Mouse (Mus musculus) retina, embryonic 14.5 days (tissue): ENCODE results near the gene Tlcd1.
"Not testable (repeated sequence)": the region's sequence is repeated elsewhere in the genome, so short reads cannot be mapped to it uniquely, and the experiment has no call there.

Experiments
- DNase-seq: peaks from one replicate; pipeline ENCODE4 v3.0.0-alpha.2; 2015; ENCODE audit warnings: low spot score

Gene Tlcd1

DNA sequence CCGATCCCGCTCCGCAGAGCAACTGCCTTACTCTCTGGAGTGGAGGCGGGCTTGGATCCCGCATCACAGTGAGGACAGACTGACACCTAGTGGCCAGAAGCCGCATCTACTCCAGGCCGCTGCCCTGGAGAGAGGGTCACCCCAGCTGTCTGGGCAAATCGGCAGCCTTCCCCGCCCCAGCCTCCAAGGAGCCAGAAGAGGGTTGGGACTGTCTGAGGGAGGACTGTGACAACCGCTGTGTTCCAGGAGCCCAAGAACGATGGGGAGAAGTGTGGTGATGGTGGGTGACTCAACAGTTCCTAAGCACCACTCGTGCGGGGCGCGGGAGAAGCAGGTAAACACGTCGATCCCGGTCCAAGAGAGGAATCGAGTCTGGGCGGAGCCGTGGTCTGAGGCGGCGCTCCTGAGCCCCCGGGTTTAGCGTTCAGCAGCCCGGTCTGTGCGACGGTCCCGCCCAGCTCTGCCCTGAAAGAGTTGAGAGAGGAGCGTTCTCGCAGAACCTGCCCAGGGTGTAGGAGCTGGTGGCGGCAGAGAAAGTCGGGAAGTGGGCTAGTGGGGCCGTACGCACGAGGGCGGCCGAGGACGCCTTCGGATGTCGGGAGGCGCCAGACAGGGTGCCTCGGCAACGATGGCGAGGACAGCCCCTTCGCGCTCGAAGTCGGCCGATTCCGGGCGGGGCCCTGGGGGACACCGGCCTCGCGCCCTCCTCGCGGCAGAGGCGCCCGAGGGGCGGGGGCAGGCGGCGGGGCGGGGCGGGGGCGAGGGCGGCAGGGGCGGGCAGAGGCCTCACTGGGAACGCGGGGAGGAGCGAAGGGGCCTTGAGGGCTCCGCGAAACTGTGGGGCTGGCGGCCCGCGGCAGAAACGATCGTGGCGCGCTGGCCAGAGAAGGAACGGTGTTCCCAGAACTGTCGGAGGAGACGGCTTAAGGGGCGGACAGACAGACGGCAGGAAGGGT lies 1.7 kb downstream of the Tlcd1 start:
- peak; percentile 98 for DNase-seq

DNA sequence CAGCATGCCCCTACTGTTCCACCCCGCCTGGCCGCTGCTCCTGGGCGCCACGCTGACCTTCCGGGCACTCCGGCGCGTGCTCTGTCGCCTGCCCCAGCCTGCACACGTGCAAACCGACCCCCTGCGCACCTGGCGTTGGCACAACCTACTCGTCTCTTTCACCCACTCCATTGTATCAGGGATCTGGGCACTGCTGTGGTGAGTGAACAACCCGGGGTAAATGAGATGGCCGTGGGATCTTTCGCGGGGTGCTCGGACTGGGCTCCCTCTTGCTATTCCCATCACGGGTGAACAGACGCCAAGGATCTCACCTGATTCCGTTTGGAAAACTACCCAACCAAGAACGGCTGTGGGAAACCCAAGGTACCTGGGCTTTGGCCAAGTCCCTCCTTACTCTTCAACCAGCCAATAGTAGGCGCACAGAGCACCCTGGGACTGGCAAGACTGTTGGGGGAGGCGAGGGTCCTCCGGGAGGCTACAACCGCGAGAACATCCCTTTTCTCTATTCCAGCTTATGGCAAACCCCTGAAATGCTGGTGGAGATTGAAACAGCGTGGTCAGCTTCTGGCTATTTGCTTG lies 2.4 kb downstream of the Tlcd1 start:
- peak; percentile 52 for DNase-seq

DNA sequence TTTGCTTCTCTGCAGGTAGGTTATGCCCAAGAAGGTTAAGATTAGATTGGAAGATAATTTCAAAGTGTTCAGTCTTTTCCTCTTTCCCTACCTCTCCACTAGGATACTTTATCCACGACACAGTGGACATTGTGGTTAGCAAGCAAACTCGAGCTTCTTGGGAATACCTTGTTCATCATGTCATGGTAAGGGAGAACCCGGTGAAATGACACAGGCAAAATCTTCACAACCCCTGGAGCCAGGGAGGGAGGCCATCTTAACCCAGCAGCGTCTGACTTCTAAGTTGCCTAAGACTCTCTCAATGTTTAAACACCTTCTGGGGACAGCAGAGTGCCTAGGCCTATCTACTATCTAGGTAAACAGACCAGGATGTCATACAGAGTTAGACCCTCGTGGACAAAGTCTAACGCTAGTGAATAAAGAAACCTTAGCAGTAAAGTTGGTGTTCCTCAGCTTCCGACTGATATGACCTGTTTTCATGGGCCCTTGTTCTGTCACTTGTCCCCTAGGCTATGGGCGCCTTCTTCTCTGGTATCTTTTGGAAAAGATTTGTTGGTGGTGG lies 3.0 kb downstream of the Tlcd1 start:
- DNase-seq: no peak

DNA sequence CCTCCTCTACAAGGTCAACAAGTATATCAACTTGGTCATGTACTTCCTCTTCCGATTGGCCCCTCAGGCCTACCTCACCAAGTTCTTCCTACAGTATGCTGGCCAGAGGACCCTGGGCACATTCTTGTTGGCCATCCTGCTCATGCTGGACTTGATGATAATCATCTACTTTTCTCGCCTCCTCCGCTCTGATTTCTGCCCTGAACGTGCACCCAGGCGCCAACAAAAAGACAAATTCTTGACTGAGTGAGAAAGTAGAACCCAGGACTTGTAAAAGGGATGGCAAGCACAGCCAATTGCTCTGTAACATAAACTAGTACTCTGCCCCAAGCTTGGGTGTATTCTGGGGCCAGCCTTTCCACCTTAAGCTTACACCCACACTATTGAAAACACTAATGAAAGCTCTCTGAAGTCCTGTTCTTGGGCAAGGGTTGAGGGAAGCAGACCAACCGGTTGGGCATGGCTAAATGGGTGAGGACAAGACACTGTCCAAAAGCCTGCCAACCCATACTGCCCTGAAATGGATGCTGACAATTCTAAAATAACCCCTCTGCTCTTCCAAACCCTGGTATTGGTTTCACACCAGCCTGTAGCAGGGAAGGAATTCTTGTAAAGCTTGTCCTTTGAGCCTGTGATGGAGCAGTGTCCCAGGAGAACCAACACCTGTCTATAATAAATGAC lies 3.7 kb downstream of the Tlcd1 start:
- no peak for DNase-seq

DNA sequence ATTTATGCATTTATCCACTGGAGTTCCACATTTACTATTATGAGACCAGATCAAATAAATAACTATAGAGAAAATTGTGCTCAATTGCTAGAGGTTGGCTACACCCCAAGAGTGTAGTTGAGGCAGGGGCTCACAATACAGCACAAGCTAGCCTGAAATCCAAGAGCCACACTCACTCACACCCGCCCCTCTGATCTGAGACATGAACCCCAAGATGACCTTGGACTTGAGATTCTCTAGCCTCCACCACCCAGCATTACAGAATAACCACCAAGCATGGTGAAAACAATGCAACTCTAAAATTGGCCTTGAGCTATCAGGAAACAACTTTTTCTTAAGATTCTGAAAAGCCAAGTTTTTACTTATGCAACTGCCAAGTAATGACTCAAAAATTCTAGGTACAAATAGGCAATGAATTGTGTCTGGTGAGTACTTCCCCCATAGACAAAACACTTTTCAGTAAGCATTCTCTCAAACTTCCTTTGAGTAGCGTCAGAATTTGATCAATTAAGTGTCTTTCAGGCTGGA lies 5.4 kb downstream of the Tlcd1 start:
- no peak for DNase-seq

DNA sequence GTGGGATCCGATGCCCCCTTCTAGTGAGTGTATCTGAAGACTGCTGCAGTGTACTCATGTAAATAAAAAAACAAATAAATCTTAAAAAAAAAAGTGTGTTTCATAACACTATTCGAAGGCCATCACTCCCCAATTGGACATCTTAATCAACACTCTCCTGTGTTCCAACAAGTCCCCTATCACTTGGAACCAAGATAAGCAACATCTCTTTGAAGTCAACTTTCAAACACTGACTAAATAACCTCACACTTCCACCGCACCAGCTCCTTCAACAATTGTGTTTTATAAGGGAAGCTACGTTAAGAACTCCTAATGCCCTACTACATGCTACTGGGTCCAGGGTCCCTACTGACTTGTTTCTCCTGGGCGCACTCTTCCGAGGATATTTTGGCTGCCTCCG lies 5.9 kb downstream of the Tlcd1 start:
- no peak for DNase-seq

DNA sequence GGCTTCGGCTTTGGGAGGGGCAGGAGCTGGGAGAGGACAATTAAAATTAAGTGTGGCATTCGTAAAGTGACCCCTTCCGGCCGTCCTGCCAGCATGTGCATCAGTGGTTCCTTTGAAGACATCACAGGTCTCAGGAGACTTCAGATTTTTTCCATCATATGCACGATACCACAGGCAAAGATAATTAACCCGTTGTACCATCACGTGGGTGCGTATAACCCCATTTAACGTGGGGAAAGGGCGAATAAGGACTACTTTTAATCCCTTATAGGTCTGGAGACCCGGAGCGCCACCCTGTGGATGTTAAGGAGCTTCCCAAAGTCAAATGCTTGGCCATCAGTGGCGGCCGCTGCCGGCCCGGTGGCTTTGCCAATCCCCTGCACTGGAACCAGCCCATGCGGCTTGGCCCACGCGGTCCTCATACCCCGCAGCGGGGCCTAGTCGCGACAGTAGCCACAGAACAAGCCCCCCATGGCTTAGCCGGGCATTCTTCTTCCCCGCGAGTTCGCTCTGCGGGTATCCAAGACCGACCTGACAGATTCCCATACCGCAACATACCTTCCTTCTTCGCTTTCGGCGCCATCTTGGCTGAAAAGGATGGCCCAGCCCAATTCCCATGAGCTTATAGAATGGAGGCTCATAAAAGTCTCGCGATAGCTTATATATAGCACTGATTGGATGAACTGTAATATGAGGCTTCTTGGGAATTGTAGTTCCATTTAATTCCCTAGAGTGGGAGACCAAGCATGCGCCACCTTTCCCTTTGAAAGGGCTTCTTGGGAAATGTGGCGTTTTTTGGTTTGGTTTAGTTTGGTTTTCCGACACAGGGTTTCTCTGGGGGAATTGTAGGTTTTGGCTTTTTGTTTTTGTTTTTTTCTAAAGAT lies 6.7 kb downstream of the Tlcd1 start, which contains the start of gene Rpl23a:
Gene Rpl23a, minus strand, starts transcription at position 624 of the 884 bp plus-strand sequence.
- DNase-seq: peak; percentile 97

DNA sequence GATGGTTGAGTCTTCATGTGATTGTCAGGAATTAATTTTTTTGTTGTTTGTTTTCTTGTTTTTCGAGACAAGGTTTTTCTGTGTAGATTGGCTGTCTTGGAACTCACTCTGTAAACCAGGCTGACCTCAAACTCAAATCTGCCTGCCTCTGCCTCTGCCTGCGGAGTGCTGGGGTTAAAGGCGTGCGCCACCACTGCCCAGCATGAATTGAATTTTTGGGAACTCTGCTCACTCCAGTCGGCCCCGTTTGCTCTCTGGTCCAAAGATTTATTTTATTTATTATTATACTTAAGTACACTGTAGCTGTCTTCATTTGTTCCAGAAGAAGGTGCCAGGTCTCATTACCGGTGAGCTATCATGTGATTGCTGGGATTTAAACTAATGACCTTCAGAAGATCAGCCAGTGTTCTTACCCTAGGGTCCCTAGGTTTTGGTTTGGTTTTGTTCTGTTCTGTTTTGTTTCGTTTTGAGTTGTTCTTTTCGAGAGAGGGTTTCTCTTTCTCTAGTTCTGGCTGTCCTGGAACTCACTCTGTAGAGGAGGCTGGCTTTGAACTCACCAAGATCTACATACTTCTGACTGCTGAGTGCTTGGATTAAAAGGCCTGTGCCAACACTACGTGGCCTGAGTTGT lies 7.5 kb downstream of the Tlcd1 start:
- no peak for DNase-seq

DNA sequence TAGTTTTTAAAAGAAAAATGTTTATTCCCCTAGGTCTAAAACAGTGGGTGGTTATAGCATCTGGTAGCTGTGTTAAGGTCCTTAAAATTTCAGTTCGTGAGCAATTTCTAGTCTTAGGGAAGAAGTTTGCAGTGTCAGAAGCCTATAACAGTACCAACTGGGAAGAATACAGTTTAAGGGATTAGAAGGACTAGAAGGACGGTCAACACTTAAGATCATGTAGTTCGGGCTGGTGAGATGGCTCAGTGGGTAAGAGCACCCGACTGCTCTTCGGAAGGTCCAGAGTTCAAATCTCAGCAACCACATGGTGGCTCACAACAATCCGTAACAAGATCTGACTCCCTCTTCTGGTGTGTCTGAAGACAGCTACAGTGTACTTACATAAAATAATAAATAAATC lies 8.2 kb downstream of the Tlcd1 start:
- not testable (repeated sequence) for DNase-seq

DNA sequence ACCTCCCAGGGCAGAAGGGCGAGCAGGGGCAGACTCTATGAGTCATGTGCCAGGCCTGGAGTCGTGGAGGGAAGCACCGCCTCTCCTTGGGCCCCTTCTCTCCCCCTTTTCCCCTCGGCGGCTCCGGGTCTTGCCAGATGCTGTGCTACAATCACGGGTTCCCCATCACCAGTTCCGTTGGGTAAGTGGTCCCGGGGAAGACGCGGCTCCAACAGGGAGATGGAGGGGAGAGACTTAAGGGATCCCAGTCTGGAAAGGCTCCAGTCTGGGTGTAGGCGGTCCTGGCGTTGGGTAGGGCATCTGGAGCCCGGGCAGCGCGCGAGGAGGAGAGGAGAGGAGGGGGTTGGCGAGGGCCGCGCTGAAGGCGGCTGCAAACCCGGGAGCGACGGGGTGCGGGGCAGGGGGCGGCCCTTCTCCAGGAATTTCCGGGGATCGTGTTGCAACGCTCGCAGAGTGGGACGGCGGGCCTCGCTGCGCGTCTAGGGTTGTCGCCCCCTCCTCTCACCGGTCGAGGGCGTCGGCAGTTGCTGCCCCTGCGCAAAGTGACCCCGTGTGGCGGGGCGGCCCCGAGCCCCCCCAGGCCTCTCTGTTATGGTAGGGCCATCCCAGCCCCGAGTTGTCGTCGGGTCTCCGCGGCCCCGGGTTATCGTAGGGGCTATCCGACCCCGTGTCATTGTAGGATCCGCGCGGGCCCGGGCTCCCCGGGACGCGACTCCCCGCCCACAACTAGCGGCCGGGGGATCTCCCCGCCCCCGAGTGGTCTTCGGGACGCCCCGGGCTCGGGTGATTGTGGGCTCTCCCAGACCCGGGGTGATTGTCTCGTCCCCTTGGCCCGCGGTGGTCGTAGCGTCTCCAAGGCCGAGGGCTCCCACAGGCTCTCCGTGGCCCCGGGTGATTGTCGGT lies 12.1 kb downstream of the Tlcd1 start, which contains the start of gene Rab34:
Gene Rab34, plus strand, starts transcription at position 100 of the 903 bp plus-strand sequence.
- peak; percentile 86 for DNase-seq

DNA sequence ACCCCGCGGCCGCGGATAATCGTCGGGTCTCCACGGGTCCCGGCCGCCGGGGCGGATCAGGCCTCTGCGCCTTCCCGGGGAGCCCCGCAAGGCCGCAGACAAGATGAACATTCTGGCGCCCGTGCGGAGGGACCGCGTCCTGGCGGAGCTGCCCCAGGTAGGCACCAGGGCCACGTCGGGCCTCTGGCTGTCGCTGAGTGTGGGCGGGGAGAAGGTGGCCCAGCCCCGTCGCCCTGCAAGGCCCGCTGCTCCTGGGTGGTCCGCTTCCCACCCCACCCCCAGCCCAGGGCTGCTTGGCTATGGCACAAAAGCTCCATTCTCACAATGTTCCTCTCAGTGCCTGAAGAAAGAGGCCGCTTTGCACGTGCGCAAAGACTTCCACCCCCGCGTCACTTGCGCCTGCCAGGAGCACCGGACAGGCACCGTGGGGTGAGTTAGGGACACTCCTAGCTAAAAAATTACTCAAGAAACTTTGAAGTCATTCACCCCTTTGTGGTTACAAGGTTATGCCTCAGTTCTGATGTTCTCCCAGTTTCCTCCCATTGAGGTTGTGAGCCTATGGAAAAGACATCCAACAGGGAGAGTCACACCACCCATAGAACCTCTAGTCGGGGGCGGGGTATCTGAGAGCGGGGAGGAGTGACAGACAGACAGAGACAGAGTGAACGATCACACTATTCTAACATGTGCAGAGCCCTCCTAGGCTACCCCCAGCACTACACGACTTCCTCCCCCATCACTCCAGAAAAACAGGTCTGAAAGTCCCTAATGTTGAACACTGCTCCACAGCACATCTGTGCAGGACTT lies 12.9 kb downstream of the Tlcd1 start:
- peak; percentile 91 for DNase-seq

DNA sequence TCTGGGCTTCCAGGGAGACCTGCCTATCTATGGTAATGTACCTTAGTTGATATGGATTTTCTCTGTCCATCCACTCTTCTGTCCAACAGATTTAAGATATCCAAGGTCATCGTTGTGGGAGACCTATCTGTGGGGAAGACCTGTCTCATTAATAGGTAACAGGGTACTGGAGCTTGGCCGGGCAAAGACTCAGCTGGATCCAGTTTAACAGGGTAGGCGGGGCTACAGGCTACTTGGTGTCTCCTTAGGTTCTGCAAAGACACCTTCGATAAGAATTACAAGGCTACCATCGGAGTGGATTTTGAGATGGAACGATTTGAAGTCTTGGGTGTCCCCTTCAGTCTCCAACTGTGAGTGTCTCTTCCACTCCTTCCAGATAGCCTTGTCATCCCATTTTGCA lies 13.5 kb downstream of the Tlcd1 start:
- DNase-seq: no peak

DNA sequence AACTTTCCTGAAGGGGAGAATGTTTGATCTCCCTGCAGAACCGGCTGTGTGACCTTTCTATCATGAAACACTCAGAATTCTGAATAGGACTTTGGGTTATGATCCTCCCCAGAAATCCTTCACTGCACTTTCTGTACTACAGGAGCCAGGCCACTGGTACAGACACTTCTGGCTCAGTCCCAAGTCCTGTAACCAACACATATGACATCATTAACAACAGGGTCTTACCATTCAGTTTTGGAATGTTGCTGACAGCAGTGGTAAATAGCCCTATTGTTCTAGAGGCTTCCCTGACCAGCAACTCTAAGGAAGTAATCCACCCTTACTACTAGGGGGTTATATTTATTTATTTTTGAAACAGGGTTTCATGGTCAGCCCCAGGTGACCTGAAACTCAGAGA lies 16.6 kb downstream of the Tlcd1 start, which contains the start of gene Proca1:
Gene Proca1, plus strand, starts transcription at position 280 of the 400 bp plus-strand sequence.
- no peak for DNase-seq

DNA sequence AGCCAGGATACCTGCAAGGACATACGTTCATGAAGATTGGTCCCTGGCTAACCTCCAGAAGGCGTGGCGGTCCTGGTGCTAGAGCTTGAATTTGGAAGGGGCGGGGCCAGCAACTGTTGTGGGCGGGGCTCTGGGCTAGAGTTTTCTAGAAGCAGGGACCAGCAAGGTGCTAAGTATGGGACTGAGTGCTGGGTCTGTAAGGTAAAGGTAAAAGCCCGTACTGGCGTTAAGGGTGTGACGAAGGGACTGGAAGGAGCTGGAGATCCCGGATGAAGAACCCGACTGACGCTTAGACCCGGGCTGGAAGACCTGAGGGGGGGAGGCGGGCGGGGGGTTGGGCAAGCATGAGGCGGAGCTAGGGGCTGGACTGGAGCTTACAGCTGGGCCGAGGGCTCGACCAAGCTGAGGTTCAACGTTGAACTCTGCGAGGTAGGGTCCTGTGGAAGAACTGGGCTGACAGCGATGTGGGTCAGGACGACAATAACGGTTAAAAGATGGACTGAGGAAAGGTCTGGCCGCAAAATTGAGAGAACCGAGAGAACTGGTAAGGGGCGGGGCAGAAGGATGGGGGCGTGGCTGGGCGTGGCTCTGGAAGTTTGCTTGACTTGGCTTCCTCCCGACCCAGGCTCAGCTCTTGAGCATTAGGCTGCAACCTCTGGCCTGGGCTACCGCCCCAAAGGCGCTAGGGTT lies 18.0 kb downstream of the Tlcd1 start:
- peak; percentile 76 for DNase-seq

DNA sequence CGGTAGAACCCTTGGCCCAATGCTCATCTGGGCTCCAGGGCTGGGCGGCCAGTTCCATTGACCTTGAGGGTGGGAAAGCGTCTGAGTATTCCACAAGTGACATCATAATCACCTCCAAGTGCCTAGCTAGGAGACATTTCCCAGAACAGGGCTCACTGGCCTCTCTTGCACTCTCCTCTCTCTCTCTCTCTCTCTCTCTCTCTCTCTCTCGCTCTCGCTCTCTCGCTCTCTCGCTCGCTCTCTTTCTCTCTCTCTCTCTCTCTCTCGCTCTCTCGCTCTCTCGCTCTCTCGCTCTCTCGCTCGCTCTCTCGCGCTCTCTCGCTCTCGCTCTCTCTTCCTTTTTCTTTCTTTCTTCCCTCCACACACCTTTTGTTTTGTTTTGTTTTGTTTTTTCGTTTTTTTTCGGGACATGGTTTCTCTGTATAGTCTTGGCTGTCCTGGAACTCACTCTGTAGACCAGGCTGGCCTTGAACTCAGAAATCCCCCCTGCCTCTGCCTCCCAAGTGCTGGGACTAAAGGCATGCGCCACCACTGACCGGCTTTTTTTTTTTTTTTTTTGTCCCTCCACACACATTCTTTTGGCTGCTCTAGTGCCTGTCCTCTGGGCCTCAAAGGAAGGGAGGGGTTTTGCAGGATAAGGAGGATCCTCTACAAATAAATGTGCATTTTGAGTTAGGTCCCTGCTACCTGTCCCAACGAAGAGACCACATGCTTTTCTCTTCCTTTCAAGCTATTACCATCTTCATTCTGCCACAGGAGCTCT lies 18.8 kb downstream of the Tlcd1 start:
- no peak for DNase-seq

DNA sequence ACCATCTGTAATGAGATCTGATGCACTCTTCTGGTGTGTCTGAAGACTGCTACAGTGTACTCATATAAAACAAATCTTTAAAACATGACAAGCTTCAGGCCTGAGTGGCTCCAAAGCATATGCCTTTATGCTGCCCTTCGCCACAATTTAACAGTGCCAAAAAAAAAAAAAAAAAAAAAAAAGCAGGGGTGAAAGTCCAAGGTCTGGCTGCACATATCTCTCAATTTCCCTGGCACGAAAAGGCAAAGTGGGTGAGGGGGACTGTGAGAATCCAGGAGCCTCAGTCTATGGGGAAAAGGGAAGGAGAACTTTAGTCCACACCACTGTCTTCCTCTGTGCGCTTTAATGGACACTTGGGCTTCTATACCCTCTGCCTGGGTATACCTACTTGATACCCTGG lies 25.9 kb downstream of the Tlcd1 start:
- DNase-seq: no peak

DNA sequence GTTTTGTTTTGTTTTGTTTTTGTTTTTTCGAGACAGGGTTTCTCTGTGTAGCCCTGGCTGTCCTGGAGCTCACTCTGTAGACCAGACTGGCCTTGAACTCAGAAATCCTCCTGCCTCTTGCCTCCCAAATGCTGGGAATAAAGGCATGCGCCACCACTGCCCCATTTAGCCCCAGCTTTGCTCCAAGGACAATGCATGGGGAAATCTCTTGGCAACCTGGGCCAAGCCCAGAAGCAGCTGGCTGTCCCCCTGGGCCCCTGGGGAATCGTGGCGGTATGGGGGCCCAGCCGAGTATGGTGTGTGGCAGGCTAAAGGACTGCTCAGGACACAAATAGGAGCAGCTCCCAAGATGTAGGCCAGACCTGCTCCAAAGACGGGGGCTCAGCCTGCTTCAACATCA lies 27.8 kb downstream of the Tlcd1 start:
- DNase-seq: no peak
